Mouse (Mus musculus) stomach, embryonic 14.5 days (tissue): ENCODE measurements around the gene Nipal1. TPM values are rescaled to one million over a fixed set of nuclear protein-coding genes. Genes with fewer than 3 reads are reported as not detected.

Experiments
- ATAC-seq: fragments of 200-750 bp; cut with Nextera tagmentation; 2 replicates; pipeline ENCODE4 v1.8.0; 2017; ENCODE audit warnings: low read depth, moderate TSS enrichment; ENCODE audit not compliant: insufficient number of reproducible peaks, insufficient read depth, low FRiP score
- H3K27ac ChIP-seq: fragments of 300-500 bp; sonication (generic); 2 replicates; pipeline ENCODE4 v1.5.1; 2014; ENCODE audit warnings: mild to moderate bottlenecking, low read length, moderate library complexity, mixed read lengths
- H3K27me3 ChIP-seq: fragments of 300-500 bp; sonication (generic); 2 replicates; pipeline ENCODE4 v1.6.1; 2014; ENCODE audit warnings: low read length, control low read depth, mixed read lengths; ENCODE audit not compliant: control insufficient read depth, insufficient read depth
- H3K36me3 ChIP-seq: fragments of 300-500 bp; sonication (generic); 2 replicates; pipeline ENCODE4 v1.6.1; 2014; ENCODE audit warnings: mild to moderate bottlenecking, control low read depth, low read length, moderate library complexity, mixed read lengths; ENCODE audit not compliant: control insufficient read depth, insufficient read depth
- H3K4me1 ChIP-seq: fragments of 300-500 bp; sonication (generic); 2 replicates; pipeline ENCODE4 v1.6.1; 2014; ENCODE audit warnings: low read length, control low read depth, mixed read lengths; ENCODE audit not compliant: control insufficient read depth, insufficient read depth
- H3K4me2 ChIP-seq: fragments of 300-500 bp; sonication (generic); replicated peaks from 2 replicates; pipeline ENCODE4 v1.6.1; 2014; ENCODE audit warnings: low read depth, low read length, control low read depth
- H3K4me3 ChIP-seq: fragments of 300-500 bp; sonication (generic); 2 replicates; pipeline ENCODE4 v1.5.1; 2014; ENCODE audit warnings: low read depth, low read length, control low read depth
- H3K9ac ChIP-seq: fragments of 300-500 bp; sonication (generic); replicated peaks from 2 replicates; pipeline ENCODE4 v1.6.1; 2014; ENCODE audit warnings: low read depth, mild to moderate bottlenecking, control low read depth, low read length, moderate library complexity, mixed read lengths
- H3K9me3 ChIP-seq: fragments of 300-500 bp; sonication (generic); 2 replicates; pipeline ENCODE4 v1.6.1; 2016; ENCODE audit warnings: low read depth, low read length, control low read depth; ENCODE audit not compliant: control insufficient read depth
- WGBS: fragments of 180-500 bp; shearing (Covaris S2); extraction: QIAGEN DNeasy Blood & Tissue Kit; methylation state at CpG from one replicate; pipeline ENCODE4 v1.1.7; 2014; 5-methylcytosine and 5-hydroxymethylcytosine counted together
- polyA plus RNA-seq: library from polyadenylated mRNA; unstranded; fragments of >200 nt; fragmentation: Nextera tagmentation; extraction: Ambion mirVana; gene quantifications from 2 replicates; pipeline ENCODE4 v1.2.1, GENCODE M21; 2014

Gene Nipal1
- polyA plus RNA-seq, 1 experiment from 2014 or later = 3.5 TPM

- no peak overlapping the region for H3K4me2 ChIP-seq
- no peak overlapping the region for H3K9ac ChIP-seq
- H3K4me1 ChIP-seq = no peaks in the 10 kb centered on the region
- H3K27me3 ChIP-seq = no peaks in the 10 kb centered on the region
- H3K36me3 ChIP-seq = no peaks in the 10 kb centered on the region
- H3K27ac ChIP-seq = no peak overlapping the region
- no peak overlapping the region for H3K4me3 ChIP-seq
- no peaks in the 10 kb centered on the region for H3K9me3 ChIP-seq
- no peak for ATAC-seq
- 49% methylated on average over 7 of the region's 7 CpGs for WGBS
Observed at GRCm38 (mm10) chr5:72656270-72656791, 8.7 kb downstream of the Nipal1 start.

DNA sequence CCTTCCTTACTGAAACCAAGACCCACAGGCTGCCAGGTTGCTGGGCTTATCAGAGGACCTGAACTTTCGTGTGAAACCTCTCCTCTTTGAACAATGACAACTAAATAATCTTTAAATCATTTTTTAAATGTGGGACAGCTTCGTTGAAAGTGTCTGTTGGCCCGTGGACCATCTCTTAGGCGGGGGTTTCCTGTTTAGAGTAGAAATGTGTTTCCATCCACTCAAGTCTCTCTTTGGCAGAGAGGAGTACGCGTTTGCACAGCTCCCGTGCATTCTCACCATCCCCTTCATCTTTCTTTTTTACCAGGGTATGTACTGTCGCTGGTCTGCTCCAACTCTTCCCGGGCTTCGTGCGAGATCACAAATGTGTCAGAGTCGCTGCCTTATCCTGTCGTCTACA lies 10.8 kb downstream of the Nipal1 start:
- H3K9me3 ChIP-seq = no peaks in the 10 kb centered on the region
- H3K9ac ChIP-seq = no peak overlapping the region
- H3K36me3 ChIP-seq = no peaks in the 10 kb centered on the region
- no peak for ATAC-seq
- no peak overlapping the region for H3K27ac ChIP-seq
- no peaks in the 10 kb centered on the region for H3K27me3 ChIP-seq
- no peak overlapping the region for H3K4me3 ChIP-seq
- 77% methylated on average over 13 of the region's 13 CpGs for WGBS
- H3K4me2 ChIP-seq = no peak overlapping the region
- no peaks in the 10 kb centered on the region for H3K4me1 ChIP-seq

DNA sequence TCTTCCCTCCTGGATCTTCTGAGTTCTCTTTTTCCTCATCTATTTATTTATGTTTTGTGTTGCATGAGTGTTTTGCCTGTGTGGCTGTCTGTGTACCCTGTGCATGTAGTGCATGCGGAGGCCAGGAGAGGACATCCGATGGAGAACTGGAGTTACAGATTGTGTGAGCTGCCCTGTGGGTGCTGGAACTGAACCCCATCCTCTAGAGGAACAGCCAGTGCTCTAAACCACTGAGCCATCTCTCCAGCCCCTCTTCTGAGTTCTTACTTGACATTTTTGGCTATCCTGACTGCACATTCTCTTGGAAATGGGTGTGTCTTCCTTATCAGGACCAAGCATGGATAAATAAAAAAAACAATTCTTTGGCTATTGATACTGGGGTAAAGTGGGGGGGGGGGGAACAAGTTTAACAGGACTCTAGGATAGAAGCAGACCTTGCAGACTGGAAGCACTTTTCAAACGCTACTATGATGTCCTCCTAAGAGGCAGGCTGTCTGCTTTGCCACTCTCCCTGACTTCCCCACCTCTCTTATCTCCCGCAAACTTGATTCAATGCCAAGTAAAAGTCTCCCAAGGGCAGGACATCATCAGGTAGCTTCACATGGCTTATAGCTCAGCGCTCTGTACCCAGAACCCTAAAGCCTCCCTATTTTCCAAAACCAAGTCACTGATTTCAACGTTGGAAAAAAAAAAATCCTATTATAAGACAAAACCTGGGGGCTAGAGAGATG lies 13.6 kb downstream of the Nipal1 start:
- Histone ChIP-seq H3K27me3 (no peaks in the 10 kb centered on the region), H3K4me3 (no peak overlapping the region), H3K4me2 (no peak overlapping the region), H3K9ac (no peak overlapping the region), H3K27ac (no peak overlapping the region), H3K4me1 (no peaks in the 10 kb centered on the region), H3K36me3 (no peaks in the 10 kb centered on the region), H3K9me3 (no peaks in the 10 kb centered on the region)
- ATAC-seq = no peak
- 81% methylated on average over 6 of the region's 6 CpGs for WGBS

GRCm38 (mm10) chr5:72664126-72664525 lies 16.5 kb downstream of the Nipal1 start:
- no peaks in the 10 kb centered on the region for H3K9me3 ChIP-seq
- ATAC-seq = no peak
- no peak overlapping the region for H3K4me2 ChIP-seq
- no peaks in the 10 kb centered on the region for H3K27me3 ChIP-seq
- no peak overlapping the region for H3K27ac ChIP-seq
- no peaks in the 10 kb centered on the region for H3K4me1 ChIP-seq
- WGBS = 74% methylated on average over 5 of the region's 5 CpGs
- H3K4me3 ChIP-seq = no peak overlapping the region
- H3K36me3 ChIP-seq = no peaks in the 10 kb centered on the region
- H3K9ac ChIP-seq = no peak overlapping the region

- no peaks in the 10 kb centered on the region for H3K36me3 ChIP-seq
- no peaks in the 10 kb centered on the region for H3K9me3 ChIP-seq
- H3K4me2 ChIP-seq = no peak overlapping the region
- H3K27me3 ChIP-seq = no peaks in the 10 kb centered on the region
- 50% methylated on average over 3 of the region's 3 CpGs for WGBS
- H3K27ac ChIP-seq = no peak overlapping the region
- no peak for ATAC-seq
- no peak overlapping the region for H3K9ac ChIP-seq
- H3K4me3 ChIP-seq = no peak overlapping the region
- H3K4me1 ChIP-seq = no peaks in the 10 kb centered on the region
Observed at GRCm38 (mm10) chr5:72664854-72665253, 17.3 kb downstream of the Nipal1 start.

GRCm38 (mm10) chr5:72665281-72665680 lies 17.7 kb downstream of the Nipal1 start:
- no peaks in the 10 kb centered on the region for H3K36me3 ChIP-seq
- no peak for ATAC-seq
- H3K27ac ChIP-seq = no peak overlapping the region
- no peak overlapping the region for H3K4me3 ChIP-seq
- no peaks in the 10 kb centered on the region for H3K9me3 ChIP-seq
- WGBS = 21% methylated on average over 5 of the region's 5 CpGs
- no peak overlapping the region for H3K9ac ChIP-seq
- no peaks in the 10 kb centered on the region for H3K27me3 ChIP-seq
- H3K4me1 ChIP-seq = no peaks in the 10 kb centered on the region
- H3K4me2 ChIP-seq = no peak overlapping the region

GRCm38 (mm10) chr5:72666428-72666827 lies 18.8 kb downstream of the Nipal1 start:
- Histone ChIP-seq H3K36me3 (no peaks in the 10 kb centered on the region), H3K4me1 (no peaks in the 10 kb centered on the region), H3K27me3 (no peaks in the 10 kb centered on the region), H3K9ac (no peak overlapping the region), H3K4me2 (no peak overlapping the region), H3K4me3 (no peak overlapping the region), H3K27ac (no peak overlapping the region), H3K9me3 (no peaks in the 10 kb centered on the region)
- no peak for ATAC-seq
- WGBS = 79% methylated on average over 7 of the region's 7 CpGs

GRCm38 (mm10) chr5:72668351-72668750 lies 20.8 kb downstream of the Nipal1 start:
- Histone ChIP-seq H3K9me3 (no peaks in the 10 kb centered on the region), H3K4me1 (no peaks in the 10 kb centered on the region), H3K4me3 (no peak overlapping the region), H3K27me3 (no peaks in the 10 kb centered on the region), H3K9ac (no peak overlapping the region), H3K36me3 (no peaks in the 10 kb centered on the region), H3K27ac (no peak overlapping the region), H3K4me2 (no peak overlapping the region)
- no peak for ATAC-seq
- WGBS = 81% methylated on average over 9 of the region's 9 CpGs
